Comparison of ENCODE assay signal across 19 mouse cellular contexts in the genomic region with DNA sequence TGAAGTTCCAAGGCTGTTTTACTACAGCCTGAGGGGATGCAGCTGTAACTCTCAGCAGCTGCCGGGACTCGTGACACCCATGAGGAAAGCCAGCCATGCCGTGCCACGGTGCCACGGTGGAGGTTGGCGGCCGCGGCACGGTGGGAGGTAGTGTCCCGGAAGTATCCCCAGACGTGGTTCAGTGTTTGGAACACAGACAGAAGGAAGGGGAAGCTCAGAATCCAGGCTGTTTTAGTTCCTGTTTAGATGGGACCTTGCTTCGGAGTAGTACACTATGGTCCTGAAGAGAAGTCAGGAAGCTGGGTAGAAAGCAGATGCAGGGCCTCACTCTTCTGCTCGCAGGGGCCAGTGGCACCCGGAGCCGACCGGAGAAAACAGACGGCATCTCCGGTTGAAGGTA. TPM values are rescaled to one million over a fixed set of nuclear protein-coding genes. Genes with fewer than 3 reads are reported as not detected.
DNase-seq lines count a peak whose midpoint lies in the region; ATAC-seq and TF ChIP-seq lines count a peak whose summit lies in the region.
"Had no signal": no experiment of that assay in that cellular context is flagged by ENCODE, and none has a peak within 500 bp of the region (broad histone marks: within the 10 kb centered on the region; RNA-seq: fewer than 3 reads in every experiment).

No protein-coding gene starts in this region.

- TF ChIP-seq EP300 in stomach, postnatal 0 days (optimal IDR thresholded peaks at IDR 0.05), result no peak

- ATAC-seq in heart, embryonic 14.5 days (ENCODE audit: insufficient number of reproducible peaks, insufficient read depth, low FRiP score, low read depth), result no peak
- ATAC-seq in midbrain, embryonic 13.5 days, result no peak
- no peak for ATAC-seq in midbrain, postnatal 0 days (ENCODE audit: low FRiP score)
- ATAC-seq in intestine, embryonic 16.5 days, result no peak
- no peak for ATAC-seq in stomach, postnatal 0 days (ENCODE audit: low FRiP score, low TSS enrichment)
- ATAC-seq: forebrain, embryonic 15.5 days had no signal

- H3K9ac ChIP-seq in heart, embryonic 14.5 days (ENCODE audit: low read length), result no peak overlapping the region
- H3K9ac ChIP-seq in midbrain, embryonic 13.5 days (replicated peaks), result no peak overlapping the region; the same call in 1 of the 2 replicates
- no peak overlapping the region for H3K9ac ChIP-seq in midbrain, postnatal 0 days (replicated peaks; ENCODE audit: low read length, poor library complexity, severe bottlenecking)
- H3K9ac ChIP-seq in intestine, embryonic 16.5 days (ENCODE audit: low read depth, low read length), result no peak overlapping the region
- no peak overlapping the region for H3K9ac ChIP-seq in stomach, postnatal 0 days (ENCODE audit: low read length)
- H3K9ac ChIP-seq: forebrain, embryonic 15.5 days; hindbrain, embryonic 13.5 days; neural tube, embryonic 12.5 days had no signal

- H3K27ac ChIP-seq in heart, embryonic 14.5 days (replicated peaks in 1 of 2; ENCODE audit: control insufficient read depth in 1 of 2, insufficient read depth in 1 of 2, low read depth in 2 of 2, low read length in 2 of 2), result no peak overlapping the region
- H3K27ac ChIP-seq in midbrain, embryonic 13.5 days, result peak overlapping the region; percentile 30; the same call in 1 of the 2 replicates
- no peak overlapping the region for H3K27ac ChIP-seq in midbrain, postnatal 0 days (ENCODE audit: low read depth, low read length)
- no peak overlapping the region for H3K27ac ChIP-seq in intestine, embryonic 16.5 days (ENCODE audit: low read length)
- no peak overlapping the region for H3K27ac ChIP-seq in stomach, postnatal 0 days (replicated peaks)
- H3K27ac ChIP-seq: forebrain, embryonic 15.5 days; hindbrain, embryonic 13.5 days; neural tube, embryonic 12.5 days had no signal

- H3K4me1 ChIP-seq in heart, embryonic 14.5 days (ENCODE audit: control insufficient read depth in 2 of 2, insufficient read depth in 2 of 2, low read length in 2 of 2), result peaks cover 15 to 30% of the 10 kb centered on the region in 2 experiments
- peaks cover 52% of the 10 kb centered on the region for H3K4me1 ChIP-seq in midbrain, embryonic 13.5 days (replicated peaks)
- H3K4me1 ChIP-seq in midbrain, postnatal 0 days (ENCODE audit: insufficient read depth, low read length), result 0 out of 2 replicates have a peak, but pooled peaks cover 3% of the 10 kb centered on the region
- no peaks in the 10 kb centered on the region for H3K4me1 ChIP-seq in intestine, embryonic 16.5 days (ENCODE audit: control insufficient read depth, insufficient read depth, low read length)
- H3K4me1 ChIP-seq in stomach, postnatal 0 days (replicated peaks; ENCODE audit: control insufficient read depth, insufficient read depth), result no peaks in the 10 kb centered on the region

- 52% methylated on average over 18 of the region's 18 CpGs for WGBS in heart, embryonic 14.5 days
- 91% methylated on average over 18 of the region's 18 CpGs for WGBS in midbrain, embryonic 13.5 days
- 63% methylated on average over 18 of the region's 18 CpGs for WGBS in midbrain, postnatal 0 days
- 53% methylated on average over 18 of the region's 18 CpGs for WGBS in intestine, embryonic 16.5 days
- WGBS in stomach, postnatal 0 days, result 74% methylated on average over 18 of the region's 18 CpGs

- no peaks in the 10 kb centered on the region for H3K27me3 ChIP-seq in heart, embryonic 14.5 days (ENCODE audit: control insufficient read depth, insufficient read depth, low read length)
- no peaks in the 10 kb centered on the region for H3K27me3 ChIP-seq in midbrain, embryonic 13.5 days
- no peaks in the 10 kb centered on the region for H3K27me3 ChIP-seq in midbrain, postnatal 0 days (ENCODE audit: insufficient read depth, low read length)
- H3K27me3 ChIP-seq in intestine, embryonic 16.5 days (replicated peaks; ENCODE audit: control insufficient read depth, insufficient read depth, low read length), result no peaks in the 10 kb centered on the region
- no peaks in the 10 kb centered on the region for H3K27me3 ChIP-seq in stomach, postnatal 0 days (ENCODE audit: control insufficient read depth, insufficient read depth, low read length)
- H3K27me3 ChIP-seq: forebrain, embryonic 15.5 days; hindbrain, embryonic 13.5 days; neural tube, embryonic 12.5 days had no signal

- TF ChIP-seq CTCF in midbrain, postnatal 0 days (IDR thresholded peaks at IDR 0.05), result no peak
- TF ChIP-seq CTCF in stomach, postnatal 0 days (IDR thresholded peaks at IDR 0.05; ENCODE audit: low read depth), result no peak

- H3K36me3 ChIP-seq in heart, embryonic 14.5 days (ENCODE audit: control insufficient read depth, insufficient read depth, low read length), result no peaks in the 10 kb centered on the region
- H3K36me3 ChIP-seq in midbrain, embryonic 13.5 days, result 0 out of 2 replicates have a peak, but pooled peaks cover 2% of the 10 kb centered on the region
- no peaks in the 10 kb centered on the region for H3K36me3 ChIP-seq in midbrain, postnatal 0 days (ENCODE audit: insufficient read depth, low read length)
- H3K36me3 ChIP-seq in intestine, embryonic 16.5 days (ENCODE audit: control insufficient read depth, insufficient read depth, low read length), result no peaks in the 10 kb centered on the region
- no peaks in the 10 kb centered on the region for H3K36me3 ChIP-seq in stomach, postnatal 0 days (ENCODE audit: control insufficient read depth, insufficient read depth, low read length)
- H3K36me3 ChIP-seq: forebrain, embryonic 15.5 days had no signal

- H3K4me2 ChIP-seq in heart, embryonic 14.5 days (ENCODE audit: low read length), result peak overlapping the region; percentile 44
- H3K4me2 ChIP-seq in midbrain, embryonic 13.5 days (replicated peaks), result no peak overlapping the region
- H3K4me2 ChIP-seq in midbrain, postnatal 0 days (ENCODE audit: low read depth, low read length, poor library complexity, severe bottlenecking), result no peak overlapping the region
- H3K4me2 ChIP-seq in intestine, embryonic 16.5 days (ENCODE audit: low read depth, low read length), result peak overlapping the region; percentile 37
- peak overlapping the region; percentile 25 for H3K4me2 ChIP-seq in stomach, postnatal 0 days (replicated peaks; ENCODE audit: low read depth)
- H3K4me2 ChIP-seq: forebrain, embryonic 15.5 days; hindbrain, embryonic 13.5 days; neural tube, embryonic 12.5 days had no signal

- no peak for DNase-seq in heart, postnatal 4 days
- DNase-seq in midbrain, postnatal 0 days (ENCODE audit: low spot score), result no peak
- DNase-seq in stomach, postnatal 0 days (ENCODE audit: low spot score), result no peak
- DNase-seq in ovary, adult 18-20 months (ENCODE audit: low spot score), result no peak
- no peak for DNase-seq in Muller cell, postnatal 12 days (ENCODE audit: inconsistent ontology term)
- DNase-seq: adrenal gland, postnatal 14 days; cerebellum, adult 11 months; embryo, embryonic 11 days; gastrocnemius, postnatal 14 days had no signal

- H3K4me3 ChIP-seq in heart, embryonic 14.5 days (ENCODE audit: control insufficient read depth in 1 of 2, insufficient read depth in 1 of 2, low read depth in 1 of 2, low read length in 2 of 2), result 0 out of 4 replicates have a peak overlapping the region, but pooled peaks of 1 of the 2 experiments have one; percentile 2
- no peak overlapping the region for H3K4me3 ChIP-seq in midbrain, embryonic 13.5 days (replicated peaks)
- H3K4me3 ChIP-seq in midbrain, postnatal 0 days (ENCODE audit: low read depth, low read length), result no peak overlapping the region
- H3K4me3 ChIP-seq in intestine, embryonic 16.5 days (ENCODE audit: low read length), result no peak overlapping the region
- H3K4me3 ChIP-seq in stomach, postnatal 0 days (ENCODE audit: low read depth, low read length), result no peak overlapping the region
- H3K4me3 ChIP-seq: forebrain, embryonic 15.5 days; hindbrain, embryonic 13.5 days; neural tube, embryonic 12.5 days had no signal

- H3K9me3 ChIP-seq in heart, embryonic 14.5 days (ENCODE audit: control insufficient read depth, low read length), result peaks cover 5% of the 10 kb centered on the region
- no peaks in the 10 kb centered on the region for H3K9me3 ChIP-seq in midbrain, embryonic 13.5 days
- H3K9me3 ChIP-seq in midbrain, postnatal 0 days (ENCODE audit: low read length), result 0 out of 2 replicates have a peak, but pooled peaks cover 2% of the 10 kb centered on the region
- H3K9me3 ChIP-seq in intestine, embryonic 16.5 days (ENCODE audit: control insufficient read depth, low read length), result no peaks in the 10 kb centered on the region
- H3K9me3 ChIP-seq in stomach, postnatal 0 days (ENCODE audit: control insufficient read depth, low read length), result no peaks in the 10 kb centered on the region
- H3K9me3 ChIP-seq: forebrain, embryonic 15.5 days; hindbrain, embryonic 13.5 days; neural tube, embryonic 12.5 days had no signal

RNA-seq across cellular contexts. Expression of a gene that starts 16.1 kb away (rescaled TPM):
- 18.5 and 21.6 TPM in 2 replicates for polyA plus RNA-seq in heart, embryonic 14.5 days (2014; fragmentation: Nextera tagmentation; extraction: Ambion mirVana)
- total RNA-seq in heart, postnatal 4 days (2021), result 1 to 10 TPM; 6.2 to 6.5 TPM
- polyA plus RNA-seq in midbrain, embryonic 13.5 days (2015; fragmentation: Nextera tagmentation; extraction: Ambion mirVana), result 58.7 and 66.2 TPM in 2 replicates
- total RNA-seq in midbrain, postnatal 0 days (2014; rRNA removed), result 35.6 and 39.7 TPM in 2 replicates
- polyA plus RNA-seq in midbrain, postnatal 0 days (2015; fragmentation: Nextera tagmentation; extraction: Ambion mirVana), result 29.5 and 32.1 TPM in 2 replicates
- polyA plus RNA-seq in intestine, embryonic 16.5 days (2015; fragmentation: Nextera tagmentation; extraction: Ambion mirVana), result 6.3 and 8.4 TPM in 2 replicates
- 6.2 and 6.3 TPM in 2 replicates for polyA plus RNA-seq in stomach, postnatal 0 days (2015; fragmentation: Nextera tagmentation; extraction: Ambion mirVana)

RNA-seq across cellular contexts. Expression of a gene that starts 26.7 kb away (rescaled TPM):
- polyA plus RNA-seq in heart, embryonic 14.5 days (2014; fragmentation: Nextera tagmentation; extraction: Ambion mirVana), result 9.5 and 9.7 TPM in 2 replicates
- total RNA-seq in heart, postnatal 4 days (2021), result 1 to 10 TPM; 4.2 to 4.5 TPM
- 48.2 and 50.7 TPM in 2 replicates for polyA plus RNA-seq in midbrain, embryonic 13.5 days (2015; fragmentation: Nextera tagmentation; extraction: Ambion mirVana)
- 26.0 and 29.2 TPM in 2 replicates for total RNA-seq in midbrain, postnatal 0 days (2014; rRNA removed)
- polyA plus RNA-seq in midbrain, postnatal 0 days (2015; fragmentation: Nextera tagmentation; extraction: Ambion mirVana), result 36.8 and 38.0 TPM in 2 replicates
- polyA plus RNA-seq in intestine, embryonic 16.5 days (2015; fragmentation: Nextera tagmentation; extraction: Ambion mirVana), result 15.3 and 17.5 TPM in 2 replicates
- polyA plus RNA-seq in stomach, postnatal 0 days (2015; fragmentation: Nextera tagmentation; extraction: Ambion mirVana), result 8.5 TPM in 2 replicates

RNA-seq across cellular contexts. Expression of a gene that starts 52.7 kb away (rescaled TPM):
- not detected in 2 replicates for polyA plus RNA-seq in heart, embryonic 14.5 days (2014; fragmentation: Nextera tagmentation; extraction: Ambion mirVana)
- total RNA-seq in heart, postnatal 4 days (2021), result under 1 TPM in 1 of 2 experiments, not detected in 1; 0.27 TPM
- polyA plus RNA-seq in midbrain, embryonic 13.5 days (2015; fragmentation: Nextera tagmentation; extraction: Ambion mirVana), result 0.11 TPM in 1 of 2 replicates, not detected in the other
- not detected in 2 replicates for total RNA-seq in midbrain, postnatal 0 days (2014; rRNA removed)
- polyA plus RNA-seq in midbrain, postnatal 0 days (2015; fragmentation: Nextera tagmentation; extraction: Ambion mirVana), result 0.15 TPM in 1 of 2 replicates, not detected in the other
- 0.10 and 0.16 TPM in 2 replicates for polyA plus RNA-seq in intestine, embryonic 16.5 days (2015; fragmentation: Nextera tagmentation; extraction: Ambion mirVana)
- polyA plus RNA-seq in stomach, postnatal 0 days (2015; fragmentation: Nextera tagmentation; extraction: Ambion mirVana), result not detected in 2 replicates
- total RNA-seq: adrenal gland, postnatal 14 days; CH12.LX; gastrocnemius, postnatal 14 days; left cerebral cortex, adult 18-20 months had no signal
- polyA plus RNA-seq: hindbrain, embryonic 13.5 days; liver, embryonic 16.5 days; neural tube, embryonic 12.5 days; stomach, embryonic 14.5 days had no signal

Comparison
In these comparisons a context has a peak if more than half of its experiments do, and no peak if none do; other contexts are left out.
1. H3K4me2 ChIP-seq: peak in heart, embryonic 14.5 days (single experiment), intestine, embryonic 16.5 days (single experiment) and stomach, postnatal 0 days (single experiment); none in midbrain, embryonic 13.5 days (single experiment) and midbrain, postnatal 0 days (single experiment).